Mouse (Mus musculus): Measurements from ENCODE around the gene Them7.

The Them7 gene

GRCm38 (mm10) chr2:105416046-105416659 is 192.0 kb downstream of the Them7 start:
- DNase-seq (ENCODE audit: low spot score in 2 of 2) = peak; percentile 54 to 55

DNA sequence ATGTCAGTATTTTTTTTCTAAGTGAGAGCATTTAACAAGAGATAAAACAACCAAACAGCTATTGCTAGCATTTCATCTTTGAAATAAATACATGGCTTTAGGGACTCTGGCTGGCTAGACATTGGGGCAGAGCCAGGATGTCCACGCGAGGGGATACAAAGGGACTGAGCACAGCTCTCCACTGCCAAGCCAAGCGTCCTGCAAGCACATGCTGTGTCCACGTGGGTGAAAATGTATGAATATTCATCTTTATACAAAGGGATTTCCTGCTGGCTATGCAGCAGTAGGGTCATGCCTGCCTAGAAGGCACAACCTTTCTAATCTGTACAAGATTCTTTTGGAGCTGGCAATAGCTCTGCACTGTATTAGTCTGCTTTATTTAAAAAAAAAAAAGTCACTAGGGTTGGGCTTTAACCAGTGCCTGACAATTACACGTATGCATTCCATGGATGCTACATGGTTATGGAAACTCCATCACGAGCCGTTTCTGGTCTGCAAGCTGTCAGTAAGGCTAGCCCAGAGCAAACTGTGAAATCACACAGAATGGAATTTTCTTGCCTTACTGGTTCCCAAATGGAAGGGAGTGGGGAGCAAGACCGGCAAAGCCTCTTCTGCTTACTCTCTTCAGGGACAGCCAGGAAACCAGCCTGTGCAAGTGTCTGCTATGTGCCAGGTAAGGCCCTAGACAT is 192.7 kb downstream of the Them7 start:
- DNase-seq (ENCODE audit: low spot score in 2 of 2) = peak in 1 of 2 experiments; percentile 44

DNA sequence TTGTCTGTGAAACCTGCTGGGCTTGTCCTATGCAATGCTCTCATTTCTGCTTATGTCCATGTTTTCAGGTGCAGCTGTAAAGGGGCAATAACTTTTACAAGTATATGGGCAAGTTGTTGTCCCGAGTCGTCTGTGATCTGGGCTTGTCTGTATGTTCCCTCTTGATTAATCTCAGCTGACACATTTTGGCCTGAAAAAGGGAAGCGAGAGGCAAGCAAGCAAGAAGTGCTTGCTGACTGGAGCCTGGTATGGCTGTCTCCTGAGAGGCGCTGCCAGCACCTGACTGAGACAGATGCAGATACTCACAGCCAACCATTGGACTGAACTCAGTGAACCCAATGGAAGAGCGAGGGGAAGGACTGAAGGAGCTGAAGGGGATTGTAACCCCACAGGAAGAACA is 193.5 kb downstream of the Them7 start:
- DNase-seq (ENCODE audit: low spot score in 2 of 2) = no peak

DNA sequence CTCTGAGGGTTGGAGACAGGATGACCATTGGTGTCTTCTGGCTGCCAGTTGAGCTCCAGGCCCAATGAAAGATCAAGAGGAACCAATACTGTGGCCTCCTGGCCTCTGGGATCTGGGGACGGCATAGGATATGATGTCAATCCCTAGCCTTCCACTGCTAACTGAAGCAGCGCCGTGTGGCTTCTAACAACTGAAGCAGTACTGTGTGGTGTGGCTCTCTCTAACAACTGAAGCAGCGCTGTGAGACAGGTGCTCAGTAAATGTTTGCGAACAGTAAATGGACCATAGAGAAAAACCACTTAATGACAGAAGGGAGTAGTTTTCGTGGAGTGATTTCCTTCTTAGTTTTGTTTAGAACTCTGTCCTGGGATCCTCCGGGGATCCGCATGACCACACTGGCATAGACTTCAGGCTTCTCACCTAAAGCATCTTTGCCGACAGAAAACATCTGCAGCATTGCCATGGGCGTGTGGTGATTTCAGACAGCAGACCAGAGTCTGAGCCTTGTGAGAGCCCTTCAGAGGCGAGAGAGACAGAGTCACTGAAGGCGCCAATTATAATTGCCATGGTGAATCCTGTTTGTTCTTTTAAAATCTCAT is 194.6 kb downstream of the Them7 start:
- DNase-seq (ENCODE audit: low spot score in 2 of 2) = no peak

GRCm38 (mm10) chr2:105427447-105427846 is 203.3 kb downstream of the Them7 start:
- DNase-seq (ENCODE audit: low spot score in 2 of 2) = no peak

DNA sequence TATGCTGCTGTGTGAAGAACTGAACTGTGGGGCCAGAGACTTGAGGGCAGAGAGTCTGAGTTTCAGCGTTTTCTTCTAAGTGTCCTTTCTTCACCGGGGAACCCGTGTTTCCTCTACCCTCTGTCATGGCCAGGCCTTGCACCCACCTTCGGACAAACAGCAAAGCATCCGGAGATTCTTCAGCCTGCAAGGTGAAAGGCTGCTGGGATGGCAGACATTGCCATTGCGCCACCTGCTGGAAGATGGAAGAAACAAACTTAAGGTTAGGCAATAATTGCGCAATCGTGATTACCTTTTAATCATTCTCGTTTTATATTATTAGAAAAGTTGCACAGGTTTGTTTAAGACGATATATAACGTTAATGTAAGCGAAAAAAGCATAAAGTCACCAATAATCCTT is 203.9 kb downstream of the Them7 start:
- DNase-seq (ENCODE audit: low spot score in 2 of 2) = peak in 1 of 2 experiments; percentile 58

DNA sequence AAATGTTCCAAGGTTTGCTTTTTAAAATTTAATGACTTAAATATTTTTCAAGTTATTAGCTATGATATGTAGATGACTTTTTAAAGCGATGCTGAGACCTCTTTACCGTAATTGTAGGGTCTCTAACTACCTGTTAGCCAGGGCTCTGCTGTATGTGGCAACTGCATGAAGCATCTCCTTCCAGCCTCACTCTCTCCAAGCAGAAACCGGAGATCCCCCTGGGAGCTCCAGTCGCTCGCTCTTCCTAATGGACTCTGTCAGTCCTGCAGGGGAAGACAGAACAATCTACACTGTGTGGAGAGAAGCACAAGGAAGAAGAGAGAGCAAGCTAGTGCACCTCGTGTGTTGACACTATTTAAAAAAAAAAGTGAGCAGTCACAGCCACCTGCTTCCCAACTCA is 204.3 kb downstream of the Them7 start:
- no peak for DNase-seq (ENCODE audit: low spot score in 2 of 2)

Measured in left cerebral cortex, adult 9 months (tissue).